Mouse (Mus musculus): Measurements from ENCODE around the gene Prss53.
A peak's percentile ranks its signal among the peaks of the same experiment; 100 is the strongest.
"Not testable (repeated sequence)": the region's sequence is repeated elsewhere in the genome, so short reads cannot be mapped to it uniquely, and the experiment has no call there.

Gene Prss53

GRCm38 (mm10) chr7:127874812-127875626, 15.8 kb downstream of the Prss53 start:
- no peak for DNase-seq

- DNase-seq, result no peak
Observed at GRCm38 (mm10) chr7:127870136-127870821, 20.5 kb downstream of the Prss53 start.

- DNase-seq, result no peak
Observed at GRCm38 (mm10) chr7:127869149-127869810, 21.5 kb downstream of the Prss53 start.

- DNase-seq, result no peak
Observed at GRCm38 (mm10) chr7:127867641-127868040, 23.1 kb downstream of the Prss53 start.

- no peak for DNase-seq
Observed at GRCm38 (mm10) chr7:127866434-127866833, 24.3 kb downstream of the Prss53 start.

GRCm38 (mm10) chr7:127858258-127858657, 32.5 kb downstream of the Prss53 start:
- no peak for DNase-seq

- DNase-seq, result no peak
Observed at GRCm38 (mm10) chr7:127850906-127851305, 39.9 kb downstream of the Prss53 start.

- no peak for DNase-seq
Observed at GRCm38 (mm10) chr7:127849973-127850875, 40.5 kb downstream of the Prss53 start.

- peak; percentile 87 for DNase-seq
Observed at GRCm38 (mm10) chr7:127842001-127842718, 48.6 kb downstream of the Prss53 start.

- DNase-seq, result peak; percentile 91
Observed at GRCm38 (mm10) chr7:127841340-127842000, 49.3 kb downstream of the Prss53 start.

- DNase-seq, result no peak
Observed at GRCm38 (mm10) chr7:127840886-127841285, 49.9 kb downstream of the Prss53 start.

- DNase-seq, result not testable (repeated sequence)
Observed at GRCm38 (mm10) chr7:127840031-127840430, 50.7 kb downstream of the Prss53 start.

- not testable (repeated sequence) for DNase-seq
Observed at GRCm38 (mm10) chr7:127837878-127838277, 52.9 kb downstream of the Prss53 start.

- DNase-seq, result no peak
Observed at GRCm38 (mm10) chr7:127837473-127837872, 53.3 kb downstream of the Prss53 start.

Data from kidney, adult 18-20 months (tissue).